Mouse (Mus musculus) gastrocnemius, postnatal 36 days (tissue): ENCODE data around the gene Hsd17b3. TPM values are rescaled to one million over a fixed set of nuclear protein-coding genes. Genes with fewer than 3 reads are reported as not detected.

Experiments used
- DNase-seq, 2 experiments: peaks; one replicate each; pipeline ENCODE4 v3.0.0; 2022
- intact Hi-C: fragments of 180-260 bp; cut with DNase I; formaldehyde crosslinking; loops from one replicate; pipeline ENCODE4 v1.15.1; 2025
- total RNA-seq, 2 experiments: library from RNA; stranded (reverse); gene quantifications; 2 replicates each; pipeline ENCODE4 v1.2.3; 2021

The Hsd17b3 gene
- total RNA-seq, 2 experiments from 2014 or later: not detected

- intact Hi-C loops: loop anchor here (10.0 kb wide), 1 partner anchor 176 kb away; no protein-coding TSS in a partner anchor
These were observed 58.2 kb downstream of the Hsd17b3 start for GRCm38 (mm10) chr13:64030792-64031191.

GRCm38 (mm10) chr13:64024803-64025202 is 64.2 kb downstream of the Hsd17b3 start:
- DNase-seq: no peak
- intact Hi-C loops: no loop called here

More at GRCm38 (mm10) chr13:64030792-64031191, 58.2 kb downstream of the Hsd17b3 start:
- no peak for DNase-seq

GRCm38 (mm10) chr13:64022786-64023468 is 66.1 kb downstream of the Hsd17b3 start:
- no peak for DNase-seq
- intact Hi-C loops: no loop called here

- DNase-seq: peak in 1 of 2 experiments; percentile 27
These were observed 68.1 kb downstream of the Hsd17b3 start for GRCm38 (mm10) chr13:64020902-64021311.

GRCm38 (mm10) chr13:64018586-64019141 is 70.4 kb downstream of the Hsd17b3 start:
- intact Hi-C loops: no loop called here
- DNase-seq: no peak

More at GRCm38 (mm10) chr13:64020902-64021311, 68.1 kb downstream of the Hsd17b3 start:
- intact Hi-C loops: no loop called here

GRCm38 (mm10) chr13:64016048-64016447 is 73.0 kb downstream of the Hsd17b3 start:
- no peak for DNase-seq
- intact Hi-C loops: no loop called here

GRCm38 (mm10) chr13:64011157-64011556 is 77.9 kb downstream of the Hsd17b3 start:
- no peak for DNase-seq
- intact Hi-C loops: no loop called here

Other genes with a start within 250 kb of the Hsd17b3 start
- gene Slc35d2, start 40.1 kb upstream of the Hsd17b3 start, total RNA-seq: under 1 TPM; 0.30 to 0.46 TPM
- gene Zfp367, start 64.0 kb upstream of the Hsd17b3 start, total RNA-seq: 10 to 100 TPM; 19.6 to 22.3 TPM
- 10 to 100 TPM; 21.2 to 24.2 TPM for gene Habp4, start 72.6 kb upstream of the Hsd17b3 start, total RNA-seq
- 1 to 10 TPM; 4.1 to 5.2 TPM for gene Cdc14b, start 186.1 kb upstream of the Hsd17b3 start, total RNA-seq
- gene Aaed1, start 223.5 kb upstream of the Hsd17b3 start, total RNA-seq: 10 to 100 TPM; 34.5 to 42.6 TPM